ENCODE assay signal across 9 mouse cellular contexts in the genomic region with DNA sequence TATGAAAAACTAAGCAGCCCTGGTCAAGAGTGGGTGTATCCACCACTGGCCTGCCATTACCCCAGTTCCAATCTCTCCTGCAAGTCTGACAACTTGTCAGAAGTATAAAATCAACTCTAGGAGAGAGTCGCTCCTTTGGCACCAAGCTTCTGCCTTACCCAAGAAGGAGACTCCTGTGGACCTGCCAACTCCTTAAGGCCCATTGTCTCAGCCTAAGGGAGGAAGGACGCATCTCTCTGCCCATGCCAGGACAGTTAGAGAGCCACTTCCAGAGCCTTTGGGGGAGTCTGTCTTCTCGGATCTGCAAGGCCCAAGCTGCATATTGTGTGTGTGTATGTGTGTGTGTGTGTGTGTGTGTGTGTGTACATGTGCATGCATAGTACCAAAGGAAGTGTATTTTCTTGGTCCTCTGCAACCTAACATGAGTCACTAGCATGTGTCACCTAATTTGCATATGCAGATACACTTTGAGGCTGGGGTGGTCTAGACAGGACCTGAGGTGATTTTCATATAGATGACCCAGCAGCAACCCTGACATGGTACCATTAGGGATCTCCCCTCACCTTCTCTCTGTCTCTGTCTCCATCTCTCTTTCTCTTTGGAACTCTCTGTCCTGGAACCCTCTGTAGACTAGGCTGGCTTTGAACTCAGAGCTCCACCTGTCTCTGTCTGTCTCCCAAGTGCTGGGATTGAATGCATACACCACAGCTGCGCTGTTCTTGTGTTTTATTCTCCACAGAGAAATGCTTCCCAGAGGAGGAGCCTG.
A peak's percentile ranks its signal among the peaks of the same experiment; 100 is the strongest.
DNase-seq lines count a peak whose midpoint lies in the region; ATAC-seq lines count a peak whose summit lies in the region.
"Had no signal": no experiment of that assay in that cellular context is flagged by ENCODE, and none has a peak within 500 bp of the region (broad histone marks: within the 10 kb centered on the region; RNA-seq: fewer than 3 reads in every experiment).

No protein-coding gene starts in this region.

- no peak for ATAC-seq in heart, embryonic 12.5 days (ENCODE audit: insufficient number of reproducible peaks, low FRiP score)
- ATAC-seq in heart, embryonic 11.5 days (replicated peaks; ENCODE audit: insufficient number of reproducible peaks, low FRiP score, low TSS enrichment), result no peak
- no peak for ATAC-seq in lung, embryonic 15.5 days (ENCODE audit: borderline replicate concordance, extremely low read depth, low FRiP score, low TSS enrichment)
- ATAC-seq in limb, embryonic 11.5 days (ENCODE audit: insufficient number of reproducible peaks, low FRiP score, low TSS enrichment, low read depth), result no peak
- no peak for ATAC-seq in stomach, embryonic 15.5 days (ENCODE audit: insufficient read depth, low FRiP score, low read depth)
- no peak for ATAC-seq in CD4-positive, CD25-positive, alpha-beta regulatory T cell, adult 4 months

- no peak overlapping the region for H3K4me2 ChIP-seq in heart, embryonic 12.5 days
- no peak overlapping the region for H3K4me2 ChIP-seq in heart, embryonic 11.5 days
- no peak overlapping the region for H3K4me2 ChIP-seq in lung, embryonic 15.5 days
- no peak overlapping the region for H3K4me2 ChIP-seq in limb, embryonic 11.5 days (ENCODE audit: low read depth, severe bottlenecking)
- H3K4me2 ChIP-seq in stomach, embryonic 15.5 days, result no peak overlapping the region
- H3K4me2 ChIP-seq: midbrain, embryonic 12.5 days had no signal

- peaks cover 4% of the 10 kb centered on the region for H3K9me3 ChIP-seq in heart, embryonic 12.5 days (replicated peaks)
- H3K9me3 ChIP-seq in heart, embryonic 11.5 days (replicated peaks; ENCODE audit: control insufficient read depth, low read length), result no peaks in the 10 kb centered on the region
- H3K9me3 ChIP-seq in lung, embryonic 15.5 days, result no peaks in the 10 kb centered on the region
- no peaks in the 10 kb centered on the region for H3K9me3 ChIP-seq in limb, embryonic 11.5 days (ENCODE audit: control insufficient read depth, low read length)
- no peaks in the 10 kb centered on the region for H3K9me3 ChIP-seq in stomach, embryonic 15.5 days
- H3K9me3 ChIP-seq: midbrain, embryonic 12.5 days had no signal

- peak overlapping the region; percentile 73; the same call in 1 of the 2 replicates for H3K27ac ChIP-seq in heart, embryonic 12.5 days (ENCODE audit: poor library complexity, severe bottlenecking)
- H3K27ac ChIP-seq in heart, embryonic 11.5 days (ENCODE audit: low read depth, low read length), result no peak overlapping the region
- peak overlapping the region; percentile 93 for H3K27ac ChIP-seq in lung, embryonic 15.5 days
- peak overlapping the region; percentile 87 for H3K27ac ChIP-seq in limb, embryonic 11.5 days (replicated peaks; ENCODE audit: low read depth, low read length)
- peak overlapping the region; percentile 86 for H3K27ac ChIP-seq in stomach, embryonic 15.5 days
- H3K27ac ChIP-seq: midbrain, embryonic 12.5 days had no signal

- no peak overlapping the region for H3K9ac ChIP-seq in heart, embryonic 12.5 days
- no peak overlapping the region for H3K9ac ChIP-seq in heart, embryonic 11.5 days (ENCODE audit: low read depth, low read length)
- H3K9ac ChIP-seq in lung, embryonic 15.5 days, result no peak overlapping the region
- H3K9ac ChIP-seq in limb, embryonic 11.5 days (ENCODE audit: low read length), result no peak overlapping the region
- H3K9ac ChIP-seq in stomach, embryonic 15.5 days, result no peak overlapping the region
- H3K9ac ChIP-seq: midbrain, embryonic 12.5 days had no signal

- no peak for DNase-seq in lung, postnatal 4 days
- DNase-seq in limb, embryonic 11.5 days (ENCODE audit: low spot score), result no peak
- DNase-seq in cerebellum, postnatal 36 days, result no peak

- peaks cover 30% of the 10 kb centered on the region for H3K4me1 ChIP-seq in heart, embryonic 12.5 days (replicated peaks)
- peaks cover 22% of the 10 kb centered on the region for H3K4me1 ChIP-seq in heart, embryonic 11.5 days (ENCODE audit: control insufficient read depth, insufficient read depth, low read length)
- peaks cover 27% of the 10 kb centered on the region for H3K4me1 ChIP-seq in lung, embryonic 15.5 days
- peaks cover 21% of the 10 kb centered on the region for H3K4me1 ChIP-seq in limb, embryonic 11.5 days (ENCODE audit: control insufficient read depth, insufficient read depth, low read length)
- H3K4me1 ChIP-seq in stomach, embryonic 15.5 days, result peaks cover 13% of the 10 kb centered on the region

- WGBS in heart, embryonic 12.5 days, result 84% methylated on average over 4 of the region's 4 CpGs
- 79% methylated on average over 4 of the region's 4 CpGs for WGBS in heart, embryonic 11.5 days (ENCODE audit: insufficient replicate concordance)
- 87% methylated on average over 4 of the region's 4 CpGs for WGBS in lung, embryonic 15.5 days
- WGBS in limb, embryonic 11.5 days, result 87% methylated on average over 4 of the region's 4 CpGs
- WGBS in stomach, embryonic 15.5 days, result 83% methylated on average over 4 of the region's 4 CpGs

- no peak overlapping the region for H3K4me3 ChIP-seq in heart, embryonic 12.5 days
- no peak overlapping the region for H3K4me3 ChIP-seq in heart, embryonic 11.5 days (ENCODE audit: low read depth, low read length)
- H3K4me3 ChIP-seq in lung, embryonic 15.5 days, result no peak overlapping the region
- H3K4me3 ChIP-seq in limb, embryonic 11.5 days (ENCODE audit: low read depth, low read length), result no peak overlapping the region
- no peak overlapping the region for H3K4me3 ChIP-seq in stomach, embryonic 15.5 days (replicated peaks)
- H3K4me3 ChIP-seq: midbrain, embryonic 12.5 days had no signal

- no peaks in the 10 kb centered on the region for H3K27me3 ChIP-seq in heart, embryonic 12.5 days (replicated peaks)
- H3K27me3 ChIP-seq in heart, embryonic 11.5 days (ENCODE audit: control insufficient read depth, insufficient read depth, low read length), result no peaks in the 10 kb centered on the region
- no peaks in the 10 kb centered on the region for H3K27me3 ChIP-seq in lung, embryonic 15.5 days
- H3K27me3 ChIP-seq in limb, embryonic 11.5 days (ENCODE audit: control insufficient read depth, insufficient read depth, low read length), result no peaks in the 10 kb centered on the region
- no peaks in the 10 kb centered on the region for H3K27me3 ChIP-seq in stomach, embryonic 15.5 days (replicated peaks)
- H3K27me3 ChIP-seq: midbrain, embryonic 12.5 days had no signal

- no peaks in the 10 kb centered on the region for H3K36me3 ChIP-seq in heart, embryonic 12.5 days
- no peaks in the 10 kb centered on the region for H3K36me3 ChIP-seq in heart, embryonic 11.5 days (ENCODE audit: control insufficient read depth, insufficient read depth, low read length)
- H3K36me3 ChIP-seq in lung, embryonic 15.5 days, result no peaks in the 10 kb centered on the region
- H3K36me3 ChIP-seq in limb, embryonic 11.5 days (ENCODE audit: control insufficient read depth, insufficient read depth, low read length), result no peaks in the 10 kb centered on the region
- no peaks in the 10 kb centered on the region for H3K36me3 ChIP-seq in stomach, embryonic 15.5 days
- H3K36me3 ChIP-seq: midbrain, embryonic 12.5 days had no signal
